Mouse (Mus musculus) CD4-positive, CD25-positive, alpha-beta regulatory T cell (primary cell): ENCODE measurements around the gene Bmyc. TPM values are rescaled to one million over a fixed set of nuclear protein-coding genes. Genes with fewer than 3 reads are reported as not detected.

Experiments
- polyA plus RNA-seq: library from polyadenylated mRNA; unstranded; fragments of 100-300 nt; shearing (Covaris generic); gene quantifications from one replicate; pipeline ENCODE4 v1.2.1, GENCODE M21; 2017

Bmyc gene
- polyA plus RNA-seq = 177 TPM

GRCm38 (mm10) chr2:25706643-25707481, at the start of gene Bmyc:
Gene Bmyc, plus strand, starts transcription at chr2:25706739.

DNA sequence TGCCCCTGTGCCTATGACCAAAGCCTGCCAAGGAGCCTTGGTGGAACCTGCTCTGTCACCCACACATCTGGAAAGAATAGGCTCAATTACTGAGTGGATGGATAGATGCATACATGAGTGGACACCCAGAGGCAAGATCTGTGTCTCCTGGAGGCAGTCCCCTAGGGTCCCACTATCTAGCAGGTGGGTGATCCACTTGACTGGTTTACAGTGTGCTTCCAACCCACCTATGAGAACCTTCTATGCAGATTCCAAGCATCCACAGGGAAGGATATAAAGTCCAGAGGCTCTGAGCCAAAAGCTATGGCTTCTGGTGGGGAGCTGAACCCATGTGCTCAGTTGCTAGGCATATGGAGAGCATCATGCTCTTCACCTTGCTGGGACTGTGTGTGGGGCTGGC, 48.9 kb upstream of the Bmyc start, which contains the start of gene Lcn5:
Lcn5 (plus strand) TSS at position 301 of the 400 bp plus-strand sequence.

DNA sequence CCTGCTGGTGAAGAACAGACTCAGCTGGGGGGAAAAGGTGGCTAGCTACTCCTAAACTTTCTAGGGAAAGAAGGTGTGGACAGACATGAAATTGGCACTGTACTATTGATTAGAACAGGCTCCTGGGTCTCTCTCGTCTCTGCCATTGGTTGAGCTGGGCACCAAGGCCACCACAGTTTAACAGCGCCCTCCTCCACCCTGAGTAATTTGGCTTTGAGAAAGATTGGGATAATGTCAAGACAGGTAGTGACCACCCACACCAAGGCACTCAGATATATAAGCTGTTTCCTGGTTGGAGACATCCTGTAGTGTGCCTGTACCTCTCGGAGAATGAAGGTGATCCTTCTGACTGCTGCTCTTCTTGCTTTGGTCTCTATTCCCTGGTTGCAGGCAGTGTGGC, 30.1 kb upstream of the Bmyc start, which contains the start of gene Lcn6:
Lcn6 (plus strand) TSS at position 301 of the 400 bp plus-strand sequence.

GRCm38 (mm10) chr2:25682426-25682825, 24.1 kb upstream of the Bmyc start, which contains the start of gene Lcn10:
Gene Lcn10, plus strand, starts transcription at chr2:25682726.

GRCm38 (mm10) chr2:25699743-25700142, 6.8 kb upstream of the Bmyc start, which contains the start of gene Obp2a:
Gene Obp2a, plus strand, starts transcription at chr2:25700043.

DNA sequence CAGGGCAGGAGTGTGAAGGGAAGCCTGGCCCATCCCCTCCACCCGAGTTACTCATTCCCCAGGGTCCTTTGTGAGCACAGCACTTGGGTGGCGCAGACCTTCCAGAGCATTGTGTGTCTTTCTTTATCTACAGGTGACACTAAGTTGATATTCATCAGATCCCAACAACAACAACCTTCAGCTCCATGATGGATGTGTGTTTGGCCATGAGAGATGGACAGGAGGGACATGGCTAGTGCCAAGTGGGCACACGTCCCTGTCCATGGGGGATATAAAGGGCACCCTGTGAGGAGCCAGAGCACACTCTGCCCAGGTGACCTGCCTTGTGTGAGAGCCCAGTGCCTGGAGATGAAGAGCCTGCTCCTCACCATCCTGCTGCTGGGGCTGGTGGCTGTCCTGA, 30.2 kb downstream of the Bmyc start, which contains the start of gene Obp2b:
Obp2b (plus strand) TSS at position 301 of the 400 bp plus-strand sequence.

Other genes starting within 250 kb of the Bmyc start
- gene Clic3, start 249.9 kb upstream of the Bmyc start, polyA plus RNA-seq = 3.2 TPM
- gene Paxx, start 245.6 kb upstream of the Bmyc start, polyA plus RNA-seq = 112 TPM
- not detected for gene Ptgds, start 236.7 kb upstream of the Bmyc start, polyA plus RNA-seq
- gene Lcn12, start 212.8 kb upstream of the Bmyc start, polyA plus RNA-seq = not detected
- gene Fbxw5, start 206.0 kb upstream of the Bmyc start, polyA plus RNA-seq = 110 TPM
- gene C8g, start 205.0 kb upstream of the Bmyc start, polyA plus RNA-seq = 9.6 TPM
- gene Traf2, start 159.8 kb upstream of the Bmyc start, polyA plus RNA-seq = 80.4 TPM
- gene Edf1, start 148.9 kb upstream of the Bmyc start, polyA plus RNA-seq = 341 TPM
- 1.4 TPM for gene Mamdc4, start 131.9 kb upstream of the Bmyc start, polyA plus RNA-seq
- 72.2 TPM for gene Phpt1, start 131.5 kb upstream of the Bmyc start, polyA plus RNA-seq
- gene Ajm1, start 125.0 kb upstream of the Bmyc start, polyA plus RNA-seq = 0.20 TPM
- gene Rabl6, start 98.2 kb upstream of the Bmyc start, polyA plus RNA-seq = 51.6 TPM
- not detected for gene Ccdc183, start 89.1 kb upstream of the Bmyc start, polyA plus RNA-seq
- 1.1 TPM for gene Tmem141, start 84.7 kb upstream of the Bmyc start, polyA plus RNA-seq
- gene Fcna, start 78.7 kb upstream of the Bmyc start, polyA plus RNA-seq = 2.9 TPM
- gene Lcn8, start 53.6 kb upstream of the Bmyc start, polyA plus RNA-seq = not detected
- not detected for gene Lcn5, start 48.8 kb upstream of the Bmyc start, polyA plus RNA-seq
- gene Lcn6, start 30.0 kb upstream of the Bmyc start, polyA plus RNA-seq = not detected
- 0.22 TPM for gene Lcn10, start 24.0 kb upstream of the Bmyc start, polyA plus RNA-seq
- gene Obp2a, start 6.7 kb upstream of the Bmyc start, polyA plus RNA-seq = not detected
- gene Obp2b, start 30.3 kb downstream of the Bmyc start, polyA plus RNA-seq = not detected
- gene Lcn3, start 58.8 kb downstream of the Bmyc start, polyA plus RNA-seq = not detected
- gene Lcn11, start 70.3 kb downstream of the Bmyc start, polyA plus RNA-seq = not detected
- not detected for gene Gm13539, start 75.5 kb downstream of the Bmyc start, polyA plus RNA-seq
- not detected for gene Glt6d1, start 109.1 kb downstream of the Bmyc start, polyA plus RNA-seq
- not detected for gene Lcn9, start 116.4 kb downstream of the Bmyc start, polyA plus RNA-seq
- gene Sohlh1, start 140.5 kb downstream of the Bmyc start, polyA plus RNA-seq = not detected
- 0.12 TPM for gene Kcnt1, start 157.0 kb downstream of the Bmyc start, polyA plus RNA-seq